Mouse (Mus musculus): Measurements from ENCODE around the gene Zfp646.

DNA sequence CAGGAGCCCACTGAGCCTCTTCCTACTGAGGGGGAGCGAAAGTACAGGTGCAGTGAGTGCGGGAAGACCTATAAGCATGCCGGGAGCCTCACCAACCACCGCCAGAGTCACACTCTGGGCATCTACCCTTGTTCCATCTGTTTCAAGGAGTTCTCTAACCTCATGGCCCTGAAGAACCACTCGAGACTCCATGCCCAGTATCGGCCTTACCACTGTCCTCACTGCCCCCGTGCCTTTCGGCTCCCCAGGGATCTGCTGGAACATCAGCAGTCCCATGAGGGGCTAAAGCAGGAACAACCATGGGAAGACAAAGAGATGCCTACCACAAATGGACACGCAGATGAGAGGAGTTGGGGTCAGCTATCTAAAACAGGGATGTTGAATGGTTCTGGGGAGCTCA lies 3.3 kb downstream of the Zfp646 start:
- TF ChIP-seq POLR2A (IDR thresholded peaks at IDR 0.05; ENCODE audit: low read depth, low read length) (no peak), CTCF (IDR thresholded peaks at IDR 0.05; ENCODE audit: extremely low read depth, insufficient read depth, insufficient read length, insufficient replicate concordance) (no peak)

Data from spleen, adult 2 months (tissue).